Mouse (Mus musculus) MEL (cell line): ENCODE results near the gene Tcstv3. TPM values are rescaled to one million over a fixed set of nuclear protein-coding genes. Genes with fewer than 3 reads are reported as not detected.

Experiments
- DNase-seq: peaks from one replicate; pipeline ENCODE4 v3.0.0; 2011; ENCODE audit warnings: low read depth, low spot score
- H3K27ac ChIP-seq: 2 replicates; pipeline ENCODE4 v1.5.1; 2012; ENCODE audit warnings: low read depth, mild to moderate bottlenecking, control low read depth, low read length, moderate library complexity; ENCODE audit not compliant: control insufficient read depth
- H3K27me3 ChIP-seq, 2 experiments: fragments of 150-350 bp in 1 of 2; sonication (generic) in 1 of 2; 2 replicates each; pipeline ENCODE4 v1.6.1; 2012; ENCODE audit warnings: low read length in 2 of 2, mild to moderate bottlenecking in 2 of 2, improper control_type of control experiment in 1 of 2, moderate library complexity in 1 of 2; ENCODE audit not compliant: insufficient read depth in 2 of 2, control insufficient read depth in 1 of 2
- H3K36me3 ChIP-seq, 2 experiments: 2 replicates each; pipeline ENCODE4 v1.6.1; 2012 to 2014; ENCODE audit warnings: low read length in 2 of 2, improper control_type of control experiment in 1 of 2, inconsistent platforms in 1 of 2, mild to moderate bottlenecking in 1 of 2; ENCODE audit not compliant: insufficient read depth in 2 of 2, control insufficient read depth in 1 of 2
- H3K4me1 ChIP-seq, 2 experiments: fragments of 150-350 bp in 1 of 2; sonication (generic) in 1 of 2; 2 replicates each; pipeline ENCODE4 v1.6.1; 2012; ENCODE audit warnings: low read length in 2 of 2, improper control_type of control experiment in 1 of 2, mild to moderate bottlenecking in 1 of 2; ENCODE audit not compliant: insufficient read depth in 2 of 2, control insufficient read depth in 1 of 2
- H3K4me3 ChIP-seq, 2 experiments: fragments of 150-350 bp in 1 of 2; sonication (generic) in 1 of 2; 2 replicates each; pipeline ENCODE4 v1.5.1; 2012; ENCODE audit warnings: low read depth in 2 of 2, low read length in 2 of 2, mild to moderate bottlenecking in 2 of 2, moderate library complexity in 2 of 2, control low read depth in 1 of 2, improper control_type of control experiment in 1 of 2; ENCODE audit not compliant: control insufficient read depth in 1 of 2, insufficient read depth in 1 of 2
- H3K79me2 ChIP-seq: 2 replicates; pipeline ENCODE4 v1.6.1; 2012; ENCODE audit warnings: mild to moderate bottlenecking, low read length, moderate library complexity; ENCODE audit not compliant: control insufficient read depth, poor library complexity, insufficient read depth
- H3K9ac ChIP-seq: 2 replicates; pipeline ENCODE4 v1.6.1; 2012; ENCODE audit warnings: low read depth, mild to moderate bottlenecking, control low read depth, low read length, moderate library complexity; ENCODE audit not compliant: control insufficient read depth, poor library complexity, severe bottlenecking
- H3K9me3 ChIP-seq: fragments of 150-350 bp; sonication (generic); replicated peaks from 2 replicates; pipeline ENCODE4 v1.6.1; 2012; ENCODE audit warnings: mild to moderate bottlenecking, low read length, improper control_type of control experiment, moderate library complexity; ENCODE audit not compliant: insufficient read depth
- BHLHE40 ChIP-seq: IDR thresholded peaks from 2 replicates; pipeline ENCODE4 v1.6.1; 2012; ENCODE audit warnings: low read depth, mild to moderate bottlenecking, inconsistent platforms, low read length, improper control_type of control experiment, borderline replicate concordance
- CTCF ChIP-seq, 3 experiments: IDR thresholded peaks in 2 of 3; conservative IDR thresholded peaks in 1 of 3; 2 replicates each; pipeline ENCODE4 v1.5.1; 2011 to 2012; ENCODE audit warnings: low read length in 3 of 3, low read depth in 2 of 3, mild to moderate bottlenecking in 2 of 3, improper control_type of control experiment in 1 of 3, inconsistent platforms in 1 of 3, mixed read lengths in 1 of 3, moderate library complexity in 1 of 3; ENCODE audit not compliant: control insufficient read depth in 1 of 3, insufficient read depth in 1 of 3, poor library complexity in 1 of 3, severe bottlenecking in 1 of 3
- ELF1 ChIP-seq: IDR thresholded peaks from 2 replicates; pipeline ENCODE4 v1.6.1; 2014; ENCODE audit warnings: low read depth, mild to moderate bottlenecking, inconsistent platforms, low read length, improper control_type of control experiment, moderate library complexity
- EP300 ChIP-seq, 2 experiments: IDR thresholded peaks; 2 replicates each; pipeline ENCODE4 v1.6.1; 2011; ENCODE audit warnings: improper control_type of control experiment in 2 of 2, low read length in 2 of 2, low read depth in 1 of 2, mild to moderate bottlenecking in 1 of 2
- ETS1 ChIP-seq: IDR thresholded peaks from 2 replicates; pipeline ENCODE4 v1.6.1; 2012; ENCODE audit warnings: low read depth, mild to moderate bottlenecking, inconsistent platforms, low read length, improper control_type of control experiment, moderate library complexity
- GABPA ChIP-seq: IDR thresholded peaks from 2 replicates; pipeline ENCODE4 v1.6.1; 2012; ENCODE audit warnings: low read depth, mild to moderate bottlenecking, inconsistent platforms, low read length, improper control_type of control experiment, moderate library complexity
- GATA1 ChIP-seq: IDR thresholded peaks from 2 replicates; pipeline ENCODE4 v1.6.1; 2011; ENCODE audit warnings: low read depth, low read length, improper control_type of control experiment
- HCFC1 ChIP-seq: IDR thresholded peaks from 2 replicates; pipeline ENCODE4 v1.6.1; 2012; ENCODE audit warnings: low read depth, mild to moderate bottlenecking, inconsistent platforms, low read length, improper control_type of control experiment, moderate library complexity
- KAT2A ChIP-seq: conservative IDR thresholded peaks from 2 replicates; pipeline ENCODE4 v1.6.1; 2012; ENCODE audit warnings: low read depth, low read length, improper control_type of control experiment, inconsistent platforms
- MAFK ChIP-seq: IDR thresholded peaks from 2 replicates; pipeline ENCODE4 v1.6.1; 2011; ENCODE audit warnings: low read depth, mild to moderate bottlenecking, low read length, improper control_type of control experiment, borderline replicate concordance
- MAZ ChIP-seq: IDR thresholded peaks from 2 replicates; pipeline ENCODE4 v1.6.1; 2012; ENCODE audit warnings: low read depth, mild to moderate bottlenecking, inconsistent platforms, low read length, improper control_type of control experiment
- MEF2A ChIP-seq: IDR thresholded peaks from 2 replicates; pipeline ENCODE4 v1.6.1; 2014; ENCODE audit warnings: low read depth, mild to moderate bottlenecking, inconsistent platforms, low read length, improper control_type of control experiment; ENCODE audit not compliant: poor library complexity, insufficient replicate concordance, severe bottlenecking; ENCODE audit errors: extremely low read depth
- MXI1 ChIP-seq: IDR thresholded peaks from 2 replicates; pipeline ENCODE4 v1.6.1; 2011; ENCODE audit warnings: mild to moderate bottlenecking, low read depth, low read length, improper control_type of control experiment
- MYC ChIP-seq: IDR thresholded peaks from 2 replicates; pipeline ENCODE4 v1.6.1; 2011; ENCODE audit warnings: low read depth, mild to moderate bottlenecking, low read length, improper control_type of control experiment, moderate library complexity
- NELFE ChIP-seq: IDR thresholded peaks from 2 replicates; pipeline ENCODE4 v1.6.1; 2011; ENCODE audit warnings: low read depth, low read length, improper control_type of control experiment
- NRF1 ChIP-seq: IDR thresholded peaks from 2 replicates; pipeline ENCODE4 v1.6.1; 2014; ENCODE audit warnings: low read depth, mild to moderate bottlenecking, inconsistent platforms, low read length, improper control_type of control experiment, moderate library complexity; ENCODE audit not compliant: poor library complexity, insufficient read depth, severe bottlenecking
- POLR2A ChIP-seq, 2 experiments: IDR thresholded peaks; 2 replicates each; pipeline ENCODE4 v1.6.1; 2011 to 2012; ENCODE audit warnings: low read length in 2 of 2, mild to moderate bottlenecking in 2 of 2, control low read depth in 1 of 2, improper control_type of control experiment in 1 of 2, low read depth in 1 of 2, moderate library complexity in 1 of 2; ENCODE audit not compliant: control insufficient read depth in 1 of 2, insufficient read depth in 1 of 2, poor library complexity in 1 of 2
- POLR2AphosphoS2 ChIP-seq: IDR thresholded peaks from 2 replicates; pipeline ENCODE4 v1.6.1; 2011; ENCODE audit warnings: low read length, improper control_type of control experiment
- POLR2AphosphoS5 ChIP-seq: IDR thresholded peaks from 2 replicates; pipeline ENCODE4 v1.6.1; 2012; ENCODE audit warnings: low read depth, borderline replicate concordance, mild to moderate bottlenecking, inconsistent platforms, low read length, moderate library complexity, mixed read lengths
- RAD21 ChIP-seq: IDR thresholded peaks from 2 replicates; pipeline ENCODE4 v1.6.1; 2011; ENCODE audit warnings: mild to moderate bottlenecking, low read depth, low read length, improper control_type of control experiment
- SIN3A ChIP-seq: IDR thresholded peaks from 2 replicates; pipeline ENCODE4 v1.6.1; 2012; ENCODE audit warnings: low read length, improper control_type of control experiment, inconsistent platforms
- SMC3 ChIP-seq: IDR thresholded peaks from 2 replicates; pipeline ENCODE4 v1.6.1; 2011; ENCODE audit warnings: low read depth, low read length, improper control_type of control experiment
- TAL1 ChIP-seq: IDR thresholded peaks from 2 replicates; pipeline ENCODE4 v1.6.1; 2012; ENCODE audit warnings: mild to moderate bottlenecking, inconsistent platforms, low read length, moderate library complexity, mixed read lengths
- USF1 ChIP-seq: IDR thresholded peaks from 2 replicates; pipeline ENCODE4 v1.6.1; 2014; ENCODE audit warnings: low read depth, mild to moderate bottlenecking, inconsistent platforms, low read length, improper control_type of control experiment, moderate library complexity
- USF2 ChIP-seq, 2 experiments: IDR thresholded peaks; 2 replicates each; pipeline ENCODE4 v1.6.1; 2011 to 2012; ENCODE audit warnings: improper control_type of control experiment in 2 of 2, low read length in 2 of 2, borderline replicate concordance in 1 of 2, inconsistent platforms in 1 of 2, low read depth in 1 of 2, mild to moderate bottlenecking in 1 of 2; ENCODE audit not compliant: insufficient read depth in 1 of 2
- ZC3H11A ChIP-seq: IDR thresholded peaks from 2 replicates; pipeline ENCODE4 v1.6.1; 2012; ENCODE audit warnings: low read depth, mild to moderate bottlenecking, inconsistent platforms, low read length, improper control_type of control experiment
- ZKSCAN1 ChIP-seq: IDR thresholded peaks from 2 replicates; pipeline ENCODE4 v1.6.1; 2012; ENCODE audit warnings: low read depth, mild to moderate bottlenecking, inconsistent platforms, low read length, improper control_type of control experiment, moderate library complexity
- ZNF384 ChIP-seq: IDR thresholded peaks from 2 replicates; pipeline ENCODE4 v1.6.1; 2012; ENCODE audit warnings: low read depth, mild to moderate bottlenecking, inconsistent platforms, low read length, improper control_type of control experiment
- polyA plus RNA-seq, 2 experiments: library from polyadenylated mRNA; stranded (reverse) in 1 of 2; unstranded in 1 of 2; fragments of >175 nt in 1 of 2; fragments of >200 nt in 1 of 2; gene quantifications; 2 replicates each; pipeline versions ENCODE4 v1.2.1 to v1.2.4; 2012; ENCODE audit warnings: low replicate concordance in 2 of 2, low read depth in 1 of 2; ENCODE audit not compliant: insufficient read length in 2 of 2, insufficient read depth in 1 of 2, missing spikeins in 1 of 2
- total RNA-seq: library from RNA; depleted of rRNA; stranded (reverse); fragments of 300-350 nt; gene quantifications from 2 replicates; pipeline ENCODE4 v1.2.3, GENCODE M21; 2012

Gene Tcstv3
- total and polyA plus RNA-seq, 3 experiments, result not detected

- Histone ChIP-seq H3K9ac (no peak overlapping the region), H3K27me3 (no peaks in the 10 kb centered on the region), H3K4me1 (no peaks in the 10 kb centered on the region), H3K79me2 (no peaks in the 10 kb centered on the region), H3K36me3 (no peaks in the 10 kb centered on the region), H3K27ac (no peak overlapping the region), H3K9me3 (no peaks in the 10 kb centered on the region), H3K4me3 (no peak overlapping the region)
- TF ChIP-seq SIN3A, result no peak
- TF ChIP-seq BHLHE40, result no peak
- no peak for TF ChIP-seq KAT2A
- no peak for TF ChIP-seq MYC
- no peak for TF ChIP-seq EP300 (IDR thresholded peaks at IDR 0.05; ENCODE audit: low read depth in 1 of 2, low read length in 2 of 2)
- no peak for TF ChIP-seq POLR2AphosphoS2
- no peak for TF ChIP-seq MXI1
- no peak for TF ChIP-seq NELFE
- no peak for TF ChIP-seq HCFC1
- TF ChIP-seq POLR2AphosphoS5, result no peak
- no peak for TF ChIP-seq TAL1
- no peak for TF ChIP-seq SMC3
- no peak for TF ChIP-seq GABPA
- TF ChIP-seq ZNF384, result no peak
- no peak for TF ChIP-seq USF1
- no peak for TF ChIP-seq ETS1
- no peak for TF ChIP-seq USF2 (IDR thresholded peaks at IDR 0.05; ENCODE audit: borderline replicate concordance in 1 of 2, insufficient read depth in 1 of 2, low read depth in 1 of 2, low read length in 2 of 2)
- no peak for TF ChIP-seq POLR2A (IDR thresholded peaks at IDR 0.05; ENCODE audit: control insufficient read depth in 1 of 2, insufficient read depth in 1 of 2, low read depth in 1 of 2, low read length in 2 of 2, poor library complexity in 1 of 2)
- no peak for TF ChIP-seq RAD21
- TF ChIP-seq GATA1, result no peak
- DNase-seq, result no peak
Measured at GRCm38 (mm10) chr13:120299324-120299894, 17.3 kb upstream of the Tcstv3 start.

- H3K36me3 ChIP-seq, result no peaks in the 10 kb centered on the region
- DNase-seq, result no peak
- TF ChIP-seq NRF1 (no peak), ZNF384 (no peak), ZC3H11A (no peak), NELFE (no peak), MAZ (no peak), TAL1 (no peak), MXI1 (no peak), MEF2A (no peak), MYC (no peak), HCFC1 (no peak), ELF1 (no peak), CTCF (IDR thresholded peaks at IDR 0.05 in 2 of 3, conservative IDR thresholded peaks at IDR 0.05 in 1 of 3; ENCODE audit: control insufficient read depth in 1 of 3, insufficient read depth in 1 of 3, low read depth in 2 of 3, low read length in 3 of 3, poor library complexity in 1 of 3, severe bottlenecking in 1 of 3) (no peak), MAFK (no peak), RAD21 (no peak), POLR2AphosphoS2 (no peak), POLR2AphosphoS5 (no peak), ZKSCAN1 (no peak)
- no peaks in the 10 kb centered on the region for H3K27me3 ChIP-seq
- H3K27ac ChIP-seq, result no peak within 1 kb of the TSS
- no peaks in the 10 kb centered on the region for H3K79me2 ChIP-seq
- H3K9ac ChIP-seq, result no peak within 1 kb of the TSS
- no peaks in the 10 kb centered on the region for H3K9me3 ChIP-seq
- no peak within 1 kb of the TSS for H3K4me3 ChIP-seq
- no peaks in the 10 kb centered on the region for H3K4me1 ChIP-seq
Measured at GRCm38 (mm10) chr13:120299991-120300442, 16.7 kb upstream of the Tcstv3 start, which contains the start of gene BC147527. Gene BC147527, plus strand, starts transcription at chr13:120300392.
